Comparison of ENCODE assay signal across 18 mouse cellular contexts in the genomic region with DNA sequence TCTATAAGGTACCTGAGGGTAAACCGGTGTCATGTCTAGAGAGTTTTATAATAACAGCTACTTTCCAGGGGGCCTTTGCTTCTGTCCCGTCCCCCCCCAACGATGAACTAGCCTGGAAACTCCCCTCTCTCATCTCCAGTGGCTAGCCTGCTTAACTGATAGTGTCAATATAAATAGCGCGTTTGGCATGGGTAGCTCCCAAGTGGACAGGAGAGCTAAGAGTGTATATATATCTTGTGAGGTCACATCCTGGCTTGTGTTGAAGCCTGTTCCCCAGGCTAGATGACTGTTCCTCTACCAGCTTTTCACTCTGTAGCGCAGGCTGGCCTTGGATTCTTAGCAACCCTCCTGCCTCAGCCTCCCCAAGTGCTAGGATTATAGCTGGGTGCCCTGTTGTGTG.
"Had no signal": no experiment of that assay in that cellular context is flagged by ENCODE, and none has a peak within 500 bp of the region (broad histone marks: within the 10 kb centered on the region; RNA-seq: fewer than 3 reads in every experiment).

No protein-coding gene starts in this region.

- H3K9ac ChIP-seq: lung, embryonic 14.5 days; midbrain, embryonic 12.5 days; neural tube, embryonic 13.5 days; neural tube, embryonic 15.5 days had no signal

- ATAC-seq: midbrain, embryonic 16.5 days had no signal

- H3K4me3 ChIP-seq: midbrain, embryonic 10.5 days; midbrain, embryonic 12.5 days; myocyte; neural tube, embryonic 13.5 days; neural tube, embryonic 15.5 days had no signal

- H3K27ac ChIP-seq: midbrain, embryonic 10.5 days; midbrain, embryonic 12.5 days; neural tube, embryonic 13.5 days; neural tube, embryonic 15.5 days had no signal

- DNase-seq: lung, adult 18-20 months; lung, embryonic 14.5 days; lung, postnatal 10 days; lung, postnatal 4 days; midbrain, embryonic 14.5 days; retina, postnatal 1 day; right cerebral cortex, adult 18-20 months; right cerebral cortex, postnatal 25 days; spleen, adult 18-20 months; thymus, adult 18-20 months; thymus, postnatal 25 days; thymus, postnatal 4 days had no signal

- H3K4me2 ChIP-seq: lung, embryonic 14.5 days; midbrain, embryonic 12.5 days; neural tube, embryonic 13.5 days; neural tube, embryonic 15.5 days had no signal

- H3K36me3 ChIP-seq: midbrain, embryonic 10.5 days; midbrain, embryonic 12.5 days; neural tube, embryonic 13.5 days; neural tube, embryonic 15.5 days had no signal

- H3K9me3 ChIP-seq: midbrain, embryonic 10.5 days; midbrain, embryonic 12.5 days; neural tube, embryonic 13.5 days; neural tube, embryonic 15.5 days had no signal
